Mouse (Mus musculus) neural tube, embryonic 14.5 days (tissue): ENCODE measurements around the gene Ppil4. TPM values are rescaled to one million over a fixed set of nuclear protein-coding genes. Genes with fewer than 3 reads are reported as not detected.
"Not testable (repeated sequence)": the region's sequence is repeated elsewhere in the genome, so short reads cannot be mapped to it uniquely, and the experiment has no call there.

Source experiments
- ATAC-seq: fragments of 200-750 bp; cut with Nextera tagmentation; 2 replicates; pipeline ENCODE4 v1.8.0; 2017; ENCODE audit warnings: low read depth, mild to moderate bottlenecking, moderate TSS enrichment, moderate library complexity
- H3K27ac ChIP-seq: fragments of 300-500 bp; sonication (generic); 2 replicates; pipeline ENCODE4 v1.5.1; 2014; ENCODE audit warnings: low read depth, mild to moderate bottlenecking, control low read depth, low read length, moderate library complexity, mixed read lengths
- H3K27me3 ChIP-seq: fragments of 300-500 bp; sonication (generic); 2 replicates; pipeline ENCODE4 v1.6.1; 2014; ENCODE audit warnings: low read length; ENCODE audit not compliant: control insufficient read depth, insufficient read depth
- H3K36me3 ChIP-seq: fragments of 300-500 bp; sonication (generic); 2 replicates; pipeline ENCODE4 v1.6.1; 2014; ENCODE audit warnings: low read length, mixed read lengths; ENCODE audit not compliant: control insufficient read depth, insufficient read depth
- H3K4me1 ChIP-seq: fragments of 300-500 bp; sonication (generic); 2 replicates; pipeline ENCODE4 v1.6.1; 2014; ENCODE audit warnings: low read length; ENCODE audit not compliant: control insufficient read depth, insufficient read depth
- H3K4me2 ChIP-seq: fragments of 300-500 bp; sonication (generic); 2 replicates; pipeline ENCODE4 v1.6.1; 2014; ENCODE audit warnings: mild to moderate bottlenecking, low read depth, low read length, control low read depth
- H3K4me3 ChIP-seq: fragments of 300-500 bp; sonication (generic); 2 replicates; pipeline ENCODE4 v1.5.1; 2014; ENCODE audit warnings: low read depth, low read length, control low read depth, mixed read lengths
- H3K9ac ChIP-seq: fragments of 300-500 bp; sonication (generic); replicated peaks from 2 replicates; pipeline ENCODE4 v1.6.1; 2014; ENCODE audit warnings: low read depth, mild to moderate bottlenecking, control low read depth, low read length, mixed read lengths
- H3K9me3 ChIP-seq: fragments of 300-500 bp; sonication (generic); 2 replicates; pipeline ENCODE4 v1.6.1; 2016; ENCODE audit warnings: low read length; ENCODE audit not compliant: control insufficient read depth
- WGBS: fragments of 180-500 bp; shearing (Covaris S2); extraction: QIAGEN DNeasy Blood & Tissue Kit; methylation state at CpG from one replicate; pipeline ENCODE4 v1.1.7; 2014; 5-methylcytosine and 5-hydroxymethylcytosine counted together
- polyA plus RNA-seq: library from polyadenylated mRNA; unstranded; fragments of >200 nt; fragmentation: Nextera tagmentation; extraction: Ambion mirVana; gene quantifications from 2 replicates; pipeline ENCODE4 v1.2.1, GENCODE M21; 2014

Gene Ppil4
- polyA plus RNA-seq: 48.1 and 48.7 TPM in 2 replicates

GRCm38 (mm10) chr10:7792751-7793385, at the start of gene Ppil4, which contains the start of gene Ginm1:
Gene Ppil4, plus strand, starts transcription at chr10:7792891.
Gene Ginm1, minus strand, starts transcription at chr10:7792824.
- WGBS: under 1% methylated on average over 43 of the region's 52 CpGs

GRCm38 (mm10) chr10:7745528-7745927, 47.2 kb upstream of the Ppil4 start:
- peaks cover 37% of the 10 kb centered on the region for H3K36me3 ChIP-seq
- not testable (repeated sequence) for ATAC-seq, H3K4me2 ChIP-seq, H3K4me1 ChIP-seq, H3K9ac ChIP-seq, H3K27ac ChIP-seq, H3K27me3 ChIP-seq, H3K9me3 ChIP-seq, H3K4me3 ChIP-seq
- WGBS: 98% methylated on average over 6 of the region's 6 CpGs

More at GRCm38 (mm10) chr10:7792751-7793385, at the start of gene Ppil4, which contains the start of gene Ginm1:
- Histone ChIP-seq H3K4me3 (peak within 1 kb of the TSS; percentile 73), H3K27me3 (no peaks in the 10 kb centered on the region), H3K4me1 (peaks cover 13% of the 10 kb centered on the region), H3K36me3 (peaks cover 11% of the 10 kb centered on the region), H3K9me3 (no peaks in the 10 kb centered on the region), H3K4me2 (peak within 1 kb of the TSS; percentile 68), H3K27ac (peak within 1 kb of the TSS; percentile 60), H3K9ac (peak within 1 kb of the TSS; percentile 65)
- peak; percentile 95 for ATAC-seq

GRCm38 (mm10) chr10:7748752-7749151, 43.9 kb upstream of the Ppil4 start:
- Histone ChIP-seq H3K27me3 (no peaks in the 10 kb centered on the region), H3K4me1 (no peaks in the 10 kb centered on the region), H3K9ac (no peak overlapping the region), H3K4me2 (no peak overlapping the region), H3K27ac (no peak overlapping the region), H3K4me3 (no peak overlapping the region), H3K9me3 (no peaks in the 10 kb centered on the region), H3K36me3 (peaks cover 41% of the 10 kb centered on the region)
- whole genome bisulfite sequencing: 95% methylated on average over 6 of the region's 6 CpGs
- ATAC-seq: no peak

- H3K36me3 ChIP-seq: peaks cover 28% of the 10 kb centered on the region
- H3K4me3 ChIP-seq: no peak overlapping the region
- H3K27me3 ChIP-seq: no peaks in the 10 kb centered on the region
- no peaks in the 10 kb centered on the region for H3K4me1 ChIP-seq
- H3K9me3 ChIP-seq: no peaks in the 10 kb centered on the region
- 92% methylated on average over 2 of the region's 2 CpGs for WGBS
- H3K4me2 ChIP-seq: no peak overlapping the region
- no peak for ATAC-seq
- no peak overlapping the region for H3K9ac ChIP-seq
- no peak overlapping the region for H3K27ac ChIP-seq
Measured at GRCm38 (mm10) chr10:7757544-7757943, 35.1 kb upstream of the Ppil4 start.

GRCm38 (mm10) chr10:7772346-7772745, 20.3 kb upstream of the Ppil4 start:
- Histone ChIP-seq H3K9me3 (no peaks in the 10 kb centered on the region), H3K27ac (no peak overlapping the region), H3K4me2 (no peak overlapping the region), H3K4me3 (no peak overlapping the region), H3K4me1 (no peaks in the 10 kb centered on the region), H3K36me3 (peaks cover 42% of the 10 kb centered on the region), H3K27me3 (no peaks in the 10 kb centered on the region), H3K9ac (no peak overlapping the region)
- 95% methylated on average over 4 of the region's 4 CpGs for WGBS
- ATAC-seq: no peak

- Histone ChIP-seq H3K4me3 (no peak overlapping the region), H3K9ac (no peak overlapping the region), H3K4me1 (no peaks in the 10 kb centered on the region), H3K27ac (no peak overlapping the region), H3K4me2 (no peak overlapping the region), H3K9me3 (no peaks in the 10 kb centered on the region), H3K27me3 (no peaks in the 10 kb centered on the region), H3K36me3 (peaks cover 38% of the 10 kb centered on the region)
- no peak for ATAC-seq
- 89% methylated on average over 1 of the region's 1 CpGs for WGBS
Measured at GRCm38 (mm10) chr10:7772769-7773168, 19.9 kb upstream of the Ppil4 start.

GRCm38 (mm10) chr10:7775421-7775820, 17.3 kb upstream of the Ppil4 start:
- H3K4me3 ChIP-seq: no peak overlapping the region
- no peaks in the 10 kb centered on the region for H3K27me3 ChIP-seq
- peaks cover 28% of the 10 kb centered on the region for H3K36me3 ChIP-seq
- ATAC-seq: no peak
- no peak overlapping the region for H3K4me2 ChIP-seq
- WGBS: 93% methylated on average over 8 of the region's 8 CpGs
- no peak overlapping the region for H3K27ac ChIP-seq
- no peak overlapping the region for H3K9ac ChIP-seq
- 0 out of 2 replicates have a peak, but pooled peaks cover 3% of the 10 kb centered on the region for H3K4me1 ChIP-seq
- H3K9me3 ChIP-seq: no peaks in the 10 kb centered on the region

GRCm38 (mm10) chr10:7778361-7778760, 14.3 kb upstream of the Ppil4 start:
- WGBS: 97% methylated on average over 3 of the region's 3 CpGs
- H3K4me1 ChIP-seq: 0 out of 2 replicates have a peak, but pooled peaks cover 3% of the 10 kb centered on the region
- H3K27ac ChIP-seq: no peak overlapping the region
- no peak for ATAC-seq
- no peaks in the 10 kb centered on the region for H3K27me3 ChIP-seq
- no peak overlapping the region for H3K9ac ChIP-seq
- no peak overlapping the region for H3K4me2 ChIP-seq
- no peaks in the 10 kb centered on the region for H3K9me3 ChIP-seq
- peaks cover 13% of the 10 kb centered on the region for H3K36me3 ChIP-seq
- H3K4me3 ChIP-seq: no peak overlapping the region

- Histone ChIP-seq H3K27ac (no peak overlapping the region), H3K27me3 (no peaks in the 10 kb centered on the region), H3K9me3 (no peaks in the 10 kb centered on the region), H3K4me2 (peak overlapping the region; percentile 59), H3K36me3 (peaks cover 9% of the 10 kb centered on the region; the same call in 1 of the 2 replicates), H3K9ac (peak overlapping the region; percentile 77; the same call in 1 of the 2 replicates), H3K4me3 (peak overlapping the region; percentile 90), H3K4me1 (0 out of 2 replicates have a peak, but pooled peaks cover 3% of the 10 kb centered on the region)
- ATAC-seq: peak; percentile 4; the same call in 1 of the 2 replicates
- 22% methylated on average over 7 of the region's 7 CpGs for WGBS
Measured at GRCm38 (mm10) chr10:7779751-7780237, 12.9 kb upstream of the Ppil4 start.
